Mouse (Mus musculus): ENCODE results near the gene Svs5.
"Not testable (repeated sequence)": the region's sequence is repeated elsewhere in the genome, so short reads cannot be mapped to it uniquely, and the experiment has no call there.

The Svs5 gene

GRCm38 (mm10) chr2:164332440-164332839 is at the start of gene Svs5:
TSS of gene Svs5 (plus strand) at chr2:164332740.
- in situ Hi-C loops (cut with MboI, MseI), result not testable (repeated sequence)

- in situ Hi-C loops (cut with MboI, MseI), result not testable (repeated sequence)
These were observed 43.6 kb upstream of the Svs5 start, which contains the start of gene Svs3a for GRCm38 (mm10) chr2:164288968-164289367. TSS of gene Svs3a (plus strand) at chr2:164289268.

GRCm38 (mm10) chr2:164312599-164312998 is 19.9 kb upstream of the Svs5 start:
- in situ Hi-C loops (cut with MboI, MseI), result no loop called here

- in situ Hi-C loops (cut with MboI, MseI), result not testable (repeated sequence)
These were observed 17.1 kb upstream of the Svs5 start for GRCm38 (mm10) chr2:164315460-164315859.

- in situ Hi-C loops (cut with MboI, MseI), result not testable (repeated sequence)
These were observed 16.1 kb upstream of the Svs5 start, which contains the start of gene Svs6 for GRCm38 (mm10) chr2:164316451-164316850. TSS of gene Svs6 (plus strand) at chr2:164316751.

- in situ Hi-C loops (cut with MboI, MseI), result no loop called here
These were observed 11.6 kb upstream of the Svs5 start for GRCm38 (mm10) chr2:164320983-164321382.

- in situ Hi-C loops (cut with MboI, MseI), result not testable (repeated sequence)
These were observed 11.2 kb downstream of the Svs5 start for GRCm38 (mm10) chr2:164343732-164344131.

- in situ Hi-C loops (cut with MboI, MseI), result not testable (repeated sequence)
These were observed 15.2 kb downstream of the Svs5 start for GRCm38 (mm10) chr2:164347697-164348096.

GRCm38 (mm10) chr2:164348980-164349379 is 16.4 kb downstream of the Svs5 start:
- in situ Hi-C loops (cut with MboI, MseI), result no loop called here

- in situ Hi-C loops (cut with MboI, MseI), result no loop called here
These were observed 20.2 kb downstream of the Svs5 start for GRCm38 (mm10) chr2:164352697-164353096.

GRCm38 (mm10) chr2:164353356-164353755 is 20.8 kb downstream of the Svs5 start:
- in situ Hi-C loops (cut with MboI, MseI), result no loop called here

GRCm38 (mm10) chr2:164356177-164356967 is 23.8 kb downstream of the Svs5 start:
- in situ Hi-C loops (cut with MboI, MseI), result no loop called here

- in situ Hi-C loops (cut with MboI, MseI), result no loop called here
These were observed 25.8 kb downstream of the Svs5 start for GRCm38 (mm10) chr2:164358373-164358772.

GRCm38 (mm10) chr2:164359031-164359430 is 26.5 kb downstream of the Svs5 start:
- in situ Hi-C loops (cut with MboI, MseI), result no loop called here

- in situ Hi-C loops (cut with MboI, MseI), result no loop called here
These were observed 27.1 kb downstream of the Svs5 start for GRCm38 (mm10) chr2:164359668-164360067.

- in situ Hi-C loops (cut with MboI, MseI), result no loop called here
These were observed 28.6 kb downstream of the Svs5 start for GRCm38 (mm10) chr2:164360974-164361657.

- in situ Hi-C loops (cut with MboI, MseI), result no loop called here
These were observed 34.4 kb downstream of the Svs5 start for GRCm38 (mm10) chr2:164366947-164367346.

- in situ Hi-C loops (cut with MboI, MseI), result no loop called here
These were observed 36.1 kb downstream of the Svs5 start for GRCm38 (mm10) chr2:164368620-164369105.

- in situ Hi-C loops (cut with MboI, MseI), result no loop called here
These were observed 38.8 kb downstream of the Svs5 start for GRCm38 (mm10) chr2:164371371-164371770.

- in situ Hi-C loops (cut with MboI, MseI), result no loop called here
These were observed 40.0 kb downstream of the Svs5 start for GRCm38 (mm10) chr2:164372408-164373053.

- in situ Hi-C loops (cut with MboI, MseI), result no loop called here
These were observed 40.6 kb downstream of the Svs5 start for GRCm38 (mm10) chr2:164373187-164373586.

Data from T-helper 17 cell (primary cell).